Mouse (Mus musculus) heart, postnatal 10 days (tissue): Measurements from ENCODE around the gene Gnat1. TPM values are rescaled to one million over a fixed set of nuclear protein-coding genes. Genes with fewer than 3 reads are reported as not detected.
A peak's percentile ranks its signal among the peaks of the same experiment; 100 is the strongest.

Source experiments
- DNase-seq, 2 experiments: peaks; one replicate each; pipeline ENCODE4 v3.0.0; 2021
- intact Hi-C: fragments of 180-260 bp; cut with DNase I; formaldehyde crosslinking; loops from one replicate; pipeline ENCODE4 v1.15.1; 2025
- total RNA-seq, 2 experiments: library from RNA; stranded (reverse); gene quantifications; 2 replicates each; pipeline ENCODE4 v1.2.3; 2021

Gene Gnat1
- not detected for total RNA-seq

- DNase-seq, result no peak
- intact Hi-C loops, result loop anchor here (10.0 kb wide), 1 partner anchor 315 kb away; no protein-coding TSS in a partner anchor
Measured at GRCm38 (mm10) chr9:107679501-107679900, at the start of gene Gnat1. TSS of gene Gnat1 (minus strand) at chr9:107679712.

- no peak for DNase-seq
- intact Hi-C loops, result no loop called here
Measured at GRCm38 (mm10) chr9:107728919-107729670, 49.6 kb upstream of the Gnat1 start.

- intact Hi-C loops, result no loop called here
Measured at GRCm38 (mm10) chr9:107727041-107727440, 47.5 kb upstream of the Gnat1 start.

GRCm38 (mm10) chr9:107724796-107725195, 45.3 kb upstream of the Gnat1 start:
- intact Hi-C loops, result no loop called here
- DNase-seq, result no peak

More at GRCm38 (mm10) chr9:107727041-107727440, 47.5 kb upstream of the Gnat1 start:
- DNase-seq, result no peak

- intact Hi-C loops, result no loop called here
- peak; percentile 66 to 75 for DNase-seq
Measured at GRCm38 (mm10) chr9:107723794-107724531, 44.5 kb upstream of the Gnat1 start.

GRCm38 (mm10) chr9:107723292-107723691, 43.8 kb upstream of the Gnat1 start:
- intact Hi-C loops, result no loop called here
- DNase-seq, result no peak

- intact Hi-C loops, result no loop called here
- no peak for DNase-seq
Measured at GRCm38 (mm10) chr9:107718781-107719540, 39.4 kb upstream of the Gnat1 start.

GRCm38 (mm10) chr9:107716951-107717350, 37.4 kb upstream of the Gnat1 start:
- DNase-seq, result no peak
- intact Hi-C loops, result no loop called here

- intact Hi-C loops, result no loop called here
- DNase-seq, result no peak
Measured at GRCm38 (mm10) chr9:107715632-107716031, 36.1 kb upstream of the Gnat1 start.

GRCm38 (mm10) chr9:107714221-107714952, 34.9 kb upstream of the Gnat1 start:
- peak; percentile 52 to 58 for DNase-seq
- intact Hi-C loops, result no loop called here

GRCm38 (mm10) chr9:107709697-107710483, 30.4 kb upstream of the Gnat1 start, which contains the start of gene Sema3f:
TSS of gene Sema3f (minus strand) at chr9:107710475.
- intact Hi-C loops, result loop anchor here (2.0 kb wide), 1 partner anchor 29 kb away; no protein-coding TSS in a partner anchor
- DNase-seq, result peak; percentile 83 to 84

- DNase-seq, result no peak
- intact Hi-C loops, result loop anchor here (2.0 kb wide), 1 partner anchor 30 kb away; no protein-coding TSS in a partner anchor
Measured at GRCm38 (mm10) chr9:107709096-107709696, 29.7 kb upstream of the Gnat1 start.

- intact Hi-C loops, result loop anchor here (2.0 kb wide), 1 partner anchor 30 kb away; no protein-coding TSS in a partner anchor
- no peak for DNase-seq
Measured at GRCm38 (mm10) chr9:107708439-107709095, 29.1 kb upstream of the Gnat1 start.

- no peak for DNase-seq
- intact Hi-C loops, result loop anchor here (2.0 kb wide), 2 partner anchors 21 to 31 kb away; no protein-coding TSS in a partner anchor
Measured at GRCm38 (mm10) chr9:107707701-107708438, 28.4 kb upstream of the Gnat1 start.

GRCm38 (mm10) chr9:107706781-107707211, 27.3 kb upstream of the Gnat1 start:
- intact Hi-C loops, result loop anchor here (2.0 kb wide), 1 partner anchor 20 kb away; no protein-coding TSS in a partner anchor
- no peak for DNase-seq

- peak in 1 of 2 experiments; percentile 50 for DNase-seq
- intact Hi-C loops, result no loop called here
Measured at GRCm38 (mm10) chr9:107703337-107704122, 24.0 kb upstream of the Gnat1 start.
